Mouse (Mus musculus) cortical plate, adult 2 months (tissue): ENCODE measurements around the gene Ifitm7.

Experiments used
- CTCF ChIP-seq: fragments of 200-500 bp; IDR thresholded peaks from 2 replicates; pipeline ENCODE4 v1.5.1; 2011; ENCODE audit warnings: mild to moderate bottlenecking, control low read depth, low read length; ENCODE audit not compliant: insufficient read depth; ENCODE audit errors: extremely low read depth
- POLR2A ChIP-seq: fragments of 200-500 bp; IDR thresholded peaks from 2 replicates; pipeline ENCODE4 v1.6.1; 2011; ENCODE audit warnings: mild to moderate bottlenecking, low read length, control low read depth; ENCODE audit not compliant: insufficient read depth; ENCODE audit errors: extremely low read depth

DNA sequence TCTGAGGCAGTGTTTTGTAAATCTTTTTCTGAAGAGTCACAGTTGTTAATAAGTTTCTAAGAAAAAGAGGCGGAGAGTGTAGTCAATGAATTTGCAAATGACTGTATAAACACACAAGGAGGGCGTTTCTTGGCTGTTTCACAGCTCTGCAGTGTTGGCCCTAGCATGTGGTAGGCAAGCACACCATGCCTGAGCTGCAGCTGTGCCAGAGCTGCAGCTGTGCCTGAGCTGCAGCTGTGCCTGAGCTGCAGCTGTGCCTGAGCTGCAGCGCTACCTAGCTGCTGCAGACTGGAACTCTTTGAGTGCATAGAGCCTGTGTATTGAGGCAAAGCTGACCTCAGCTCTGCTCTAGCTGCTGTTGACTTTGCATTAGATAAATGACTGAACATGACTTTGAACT, 17.5 kb upstream of the Ifitm7 start:
- TF ChIP-seq CTCF = peak; percentile 16; the same call in 1 of the 2 replicates
- TF ChIP-seq POLR2A = no peak
